In the genomic region with DNA sequence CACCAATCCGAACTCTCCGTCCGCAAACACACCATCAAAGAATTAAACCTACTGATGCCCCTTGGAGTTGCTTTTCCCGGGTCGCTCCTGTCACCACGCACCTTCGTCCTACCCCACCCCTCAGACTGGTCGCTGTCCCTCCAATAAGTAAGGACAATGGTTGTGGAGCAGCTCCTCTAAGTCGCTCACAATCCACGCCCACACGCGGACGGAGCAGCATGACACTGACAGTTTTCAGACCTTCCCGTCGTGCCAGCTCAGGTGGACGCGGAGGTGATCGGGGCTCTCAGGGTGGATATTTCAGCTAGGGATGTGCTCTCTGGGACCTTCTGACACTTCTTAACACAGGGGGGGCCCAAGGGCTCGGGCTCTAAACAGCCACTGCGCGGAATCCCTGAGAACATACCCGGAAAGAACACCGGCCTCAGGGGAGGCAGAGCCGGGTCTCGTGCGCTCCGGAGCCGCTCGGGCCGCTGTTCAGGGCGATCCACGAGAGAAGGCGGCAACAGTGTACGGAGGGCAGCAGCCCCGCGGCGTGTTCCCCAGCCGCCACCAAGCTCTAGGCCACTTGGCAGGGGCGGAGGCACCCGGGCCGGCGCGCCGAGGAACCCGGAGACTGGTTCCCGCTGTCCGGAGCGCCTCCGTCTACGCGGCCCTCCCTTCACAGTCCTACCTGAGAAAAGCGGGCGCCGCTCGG, we compare ENCODE assay signal across 8 mouse cellular contexts. TPM values are rescaled to one million over a fixed set of nuclear protein-coding genes. Genes with fewer than 3 reads are reported as not detected.
DNase-seq lines count a peak whose midpoint lies in the region; ATAC-seq and TF ChIP-seq lines count a peak whose summit lies in the region.

No protein-coding gene starts in this region.

- peak overlapping the region; percentile 66 for H3ac ChIP-seq in myocyte (ENCODE audit: control insufficient read depth, insufficient read length)

- peak; percentile 19 for TF ChIP-seq POLR2A in myocyte (IDR thresholded peaks at IDR 0.05; ENCODE audit: insufficient read length, low read depth)

- no peaks in the 10 kb centered on the region for H3K36me3 ChIP-seq in intestine, postnatal 0 days (ENCODE audit: control insufficient read depth, insufficient read depth)
- no peaks in the 10 kb centered on the region for H3K36me3 ChIP-seq in liver, embryonic 13.5 days
- no peaks in the 10 kb centered on the region for H3K36me3 ChIP-seq in myocyte (ENCODE audit: control insufficient read depth, insufficient read depth)

- DNase-seq in urinary bladder, postnatal 25 days (ENCODE audit: low spot score), result peak; percentile 15
- no peak for DNase-seq in urinary bladder, adult 18-20 months (ENCODE audit: low spot score in 2 of 2)
- peak; percentile 40 for DNase-seq in cerebellum, adult 9-10 months
- DNase-seq in frontal cortex, postnatal 25 days (ENCODE audit: low spot score in 2 of 2), result peak; percentile 14 to 20
- DNase-seq in liver, embryonic 13.5 days, result peak; percentile 63
- peak; percentile 59 for DNase-seq in testis, postnatal 10 days (ENCODE audit: low spot score)

- WGBS in intestine, postnatal 0 days, result under 1% methylated on average over 54 of the region's 55 CpGs
- under 1% methylated on average over 53 of the region's 55 CpGs for WGBS in liver, embryonic 13.5 days (ENCODE audit: insufficient replicate concordance)

- TF ChIP-seq CTCF in intestine, postnatal 0 days (IDR thresholded peaks at IDR 0.05; ENCODE audit: low read depth), result no peak

- H3K4me2 ChIP-seq in intestine, postnatal 0 days (replicated peaks; ENCODE audit: low read depth), result peak overlapping the region; percentile 90
- H3K4me2 ChIP-seq in liver, embryonic 13.5 days, result peak overlapping the region; percentile 84
- H3K4me2 ChIP-seq in myocyte (ENCODE audit: low read depth), result peak overlapping the region; percentile 99

- peaks cover 45% of the 10 kb centered on the region for H3K79me2 ChIP-seq in myocyte (ENCODE audit: control insufficient read depth, insufficient read depth)

- no peaks in the 10 kb centered on the region for H3K4me1 ChIP-seq in intestine, postnatal 0 days (replicated peaks; ENCODE audit: control insufficient read depth, insufficient read depth, low read length)
- H3K4me1 ChIP-seq in liver, embryonic 13.5 days (replicated peaks), result peaks cover 14% of the 10 kb centered on the region

- peak overlapping the region; percentile 92 for H3K9ac ChIP-seq in intestine, postnatal 0 days (ENCODE audit: low read depth, low read length)
- peak overlapping the region; percentile 97 for H3K9ac ChIP-seq in liver, embryonic 13.5 days

- no peaks in the 10 kb centered on the region for H3K9me3 ChIP-seq in intestine, postnatal 0 days (ENCODE audit: control insufficient read depth)
- H3K9me3 ChIP-seq in liver, embryonic 13.5 days (replicated peaks), result no peaks in the 10 kb centered on the region

- H3K27me3 ChIP-seq in intestine, postnatal 0 days (replicated peaks; ENCODE audit: control insufficient read depth, insufficient read depth, low read length), result no peaks in the 10 kb centered on the region
- no peaks in the 10 kb centered on the region for H3K27me3 ChIP-seq in liver, embryonic 13.5 days
- H3K27me3 ChIP-seq in myocyte (ENCODE audit: control insufficient read depth, insufficient read depth, insufficient read length), result no peaks in the 10 kb centered on the region

- ATAC-seq in intestine, postnatal 0 days, result peak; percentile 68
- ATAC-seq in liver, embryonic 13.5 days (ENCODE audit: low read depth), result peak; percentile 63

- peak overlapping the region; percentile 82 for H3K27ac ChIP-seq in intestine, postnatal 0 days (ENCODE audit: low read depth, low read length)
- peak overlapping the region; percentile 94 for H3K27ac ChIP-seq in liver, embryonic 13.5 days

- peak overlapping the region; percentile 89 for H3K4me3 ChIP-seq in intestine, postnatal 0 days (ENCODE audit: low read depth, low read length)
- peak overlapping the region; percentile 90 for H3K4me3 ChIP-seq in liver, embryonic 13.5 days (replicated peaks)
- H3K4me3 ChIP-seq in myocyte, result peak overlapping the region; percentile 76

TF ChIP-seq in myocyte, 11 proteins besides CTCF, POLR2A, EP300 and RAD21:
- TF ChIP-seq MYOG (IDR thresholded peaks at IDR 0.05; ENCODE audit: control insufficient read depth in 1 of 3, insufficient read depth in 1 of 3, insufficient read length in 2 of 3, low read depth in 2 of 3), result no peak
- TF ChIP-seq MAX (IDR thresholded peaks at IDR 0.05; ENCODE audit: low read depth), result no peak
- no peak for TF ChIP-seq CEBPB (IDR thresholded peaks at IDR 0.05; ENCODE audit: insufficient read depth, poor library complexity, severe bottlenecking)
- TF ChIP-seq POLR2AphosphoS2 (IDR thresholded peaks at IDR 0.05; ENCODE audit: insufficient read length, low read depth), result no peak
- TF ChIP-seq TCF3 (IDR thresholded peaks at IDR 0.05; ENCODE audit: insufficient read length, low read depth), result no peak
- no peak for TF ChIP-seq TCF12 (IDR thresholded peaks at IDR 0.05; ENCODE audit: insufficient read depth, poor library complexity, severe bottlenecking)
- TF ChIP-seq USF1 (IDR thresholded peaks at IDR 0.05; ENCODE audit: low read depth), result no peak
- TF ChIP-seq E2F4 (IDR thresholded peaks at IDR 0.05; ENCODE audit: insufficient read depth), result no peak
- TF ChIP-seq SRF (IDR thresholded peaks at IDR 0.05; ENCODE audit: control insufficient read depth, insufficient read length, low read depth), result no peak
- TF ChIP-seq REST (IDR thresholded peaks at IDR 0.05; ENCODE audit: insufficient read depth, insufficient read length), result no peak
- no peak for TF ChIP-seq MYOD1 (IDR thresholded peaks at IDR 0.05; ENCODE audit: control insufficient read depth in 1 of 3, insufficient read length in 2 of 3, low read depth in 2 of 3)
TF ChIP-seq in myocyte: peak in this region for 0.

RNA-seq across cellular contexts. Expression of a gene that starts 0.9 kb away (rescaled TPM):
- 11.7 and 13.4 TPM in 2 replicates for polyA plus RNA-seq in intestine, postnatal 0 days (2015; fragmentation: Nextera tagmentation; extraction: Ambion mirVana)
- polyA plus RNA-seq in liver, embryonic 13.5 days (2015; fragmentation: Nextera tagmentation; extraction: Ambion mirVana), result 21.5 and 28.8 TPM in 2 replicates
- 6.3 TPM for polyA plus RNA-seq in myocyte (2012; fragmentation: generic; extraction: Trizol)

Comparison
In these comparisons a context has a peak if more than half of its experiments do, and no peak if none do; other contexts are left out.
1. DNase-seq: peak in urinary bladder, postnatal 25 days (single experiment), cerebellum, adult 9-10 months (single experiment), frontal cortex, postnatal 25 days (2 of 2), liver, embryonic 13.5 days (single experiment) and testis, postnatal 10 days (single experiment); none in urinary bladder, adult 18-20 months (0 of 2).
2. Peak in every context shown above with its lines, with median percentiles within 50 percentile points of each other: H3K4me2 ChIP-seq and H3K4me3 ChIP-seq.